Mouse (Mus musculus) cortical plate, adult 2 months (tissue): ENCODE data around the gene Gm7138.

Experiments used
- CTCF ChIP-seq: fragments of 200-500 bp; IDR thresholded peaks from 2 replicates; pipeline ENCODE4 v1.5.1; 2011; ENCODE audit warnings: mild to moderate bottlenecking, control low read depth, low read length; ENCODE audit not compliant: insufficient read depth; ENCODE audit errors: extremely low read depth
- POLR2A ChIP-seq: fragments of 200-500 bp; IDR thresholded peaks from 2 replicates; pipeline ENCODE4 v1.6.1; 2011; ENCODE audit warnings: mild to moderate bottlenecking, low read length, control low read depth; ENCODE audit not compliant: insufficient read depth; ENCODE audit errors: extremely low read depth

- TF ChIP-seq POLR2A, result no peak
- TF ChIP-seq CTCF, result peak; percentile 22
Measured at GRCm38 (mm10) chr10:77729241-77729640, 47.5 kb downstream of the Gm7138 start.
